Comparison of ENCODE assay signal across 17 mouse cellular contexts in genomic region chrX:37908581-37908980, GRCm38 (mm10). TPM values are rescaled to one million over a fixed set of nuclear protein-coding genes. Genes with fewer than 3 reads are reported as not detected.
DNase-seq lines count a peak whose midpoint lies in the region.
"Had no signal": no experiment of that assay in that cellular context is flagged by ENCODE, and none has a peak within 500 bp of the region (broad histone marks: within the 10 kb centered on the region; RNA-seq: fewer than 3 reads in every experiment).

No protein-coding gene starts in this region.

- peak; percentile 6 for DNase-seq in adrenal gland, adult 2 months
- DNase-seq in adrenal gland, postnatal 4 days (ENCODE audit: low spot score in 2 of 2) = no peak
- DNase-seq in kidney, postnatal 14 days = peak; percentile 0
- DNase-seq in kidney, adult 8-10 months = no peak
- peak; percentile 8 for DNase-seq in 416B (ENCODE audit: low read depth)
- peak; percentile 16 for DNase-seq in embryo, embryonic 10.5 days (ENCODE audit: low spot score)
- DNase-seq in right cerebral cortex, adult 2 months (ENCODE audit: low spot score in 2 of 2) = no peak
- DNase-seq in Muller cell, postnatal 12 days (ENCODE audit: inconsistent ontology term) = no peak
- DNase-seq: cerebellum, adult 11-12 months; left cerebral cortex, postnatal 4 days; thymus, postnatal 4 days had no signal

RNA-seq across cellular contexts. Expression of gene Rhox9, which starts 7.0 kb away (rescaled TPM):
- total RNA-seq in adrenal gland, adult 2 months (2021) = not detected
- not detected in 2 replicates for polyA plus RNA-seq in adrenal gland, adult 2 months (2012; rRNA removed)
- not detected for total RNA-seq in adrenal gland, postnatal 4 days (2021)
- total RNA-seq: gastrocnemius, adult 18-20 months; left cerebral cortex, postnatal 4 days; monocyte, adult 5-6 weeks had no signal
- polyA plus RNA-seq: C2C12; heart, embryonic 15.5 days; kidney, embryonic 14.5 days; lung, embryonic 15.5 days had no signal

RNA-seq across cellular contexts. Expression of gene Rhox7b, which starts 11.5 kb away (rescaled TPM):
- total RNA-seq in adrenal gland, adult 2 months (2021) = not detected
- polyA plus RNA-seq in adrenal gland, adult 2 months (2012; rRNA removed) = not detected in 2 replicates
- not detected for total RNA-seq in adrenal gland, postnatal 4 days (2021)
- total RNA-seq: gastrocnemius, adult 18-20 months; left cerebral cortex, postnatal 4 days; monocyte, adult 5-6 weeks had no signal
- polyA plus RNA-seq: C2C12; heart, embryonic 15.5 days; kidney, embryonic 14.5 days; lung, embryonic 15.5 days had no signal

RNA-seq across cellular contexts. Expression of gene Rhox8, which starts 29.8 kb away (rescaled TPM):
- total RNA-seq in adrenal gland, adult 2 months (2021) = not detected
- not detected in 2 replicates for polyA plus RNA-seq in adrenal gland, adult 2 months (2012; rRNA removed)
- not detected for total RNA-seq in adrenal gland, postnatal 4 days (2021)
- total RNA-seq: gastrocnemius, adult 18-20 months; left cerebral cortex, postnatal 4 days; monocyte, adult 5-6 weeks had no signal
- polyA plus RNA-seq: C2C12; kidney, embryonic 14.5 days; lung, embryonic 15.5 days had no signal

Comparison
In these comparisons a context has a peak if more than half of its experiments do, and no peak if none do; other contexts are left out.
1. DNase-seq: peak in adrenal gland, adult 2 months (single experiment), kidney, postnatal 14 days (single experiment), 416B (single experiment) and embryo, embryonic 10.5 days (single experiment); none in adrenal gland, postnatal 4 days (0 of 2), kidney, adult 8-10 months (0 of 2), right cerebral cortex, adult 2 months (0 of 2) and Muller cell, postnatal 12 days (single experiment).